Mouse (Mus musculus): ENCODE data around the gene Farp1. TPM values are rescaled to one million over a fixed set of nuclear protein-coding genes. Genes with fewer than 3 reads are reported as not detected.

The Farp1 gene
- total and polyA plus RNA-seq, 3 experiments = 6.4 to 11.1 (median 10.9) TPM

DNA sequence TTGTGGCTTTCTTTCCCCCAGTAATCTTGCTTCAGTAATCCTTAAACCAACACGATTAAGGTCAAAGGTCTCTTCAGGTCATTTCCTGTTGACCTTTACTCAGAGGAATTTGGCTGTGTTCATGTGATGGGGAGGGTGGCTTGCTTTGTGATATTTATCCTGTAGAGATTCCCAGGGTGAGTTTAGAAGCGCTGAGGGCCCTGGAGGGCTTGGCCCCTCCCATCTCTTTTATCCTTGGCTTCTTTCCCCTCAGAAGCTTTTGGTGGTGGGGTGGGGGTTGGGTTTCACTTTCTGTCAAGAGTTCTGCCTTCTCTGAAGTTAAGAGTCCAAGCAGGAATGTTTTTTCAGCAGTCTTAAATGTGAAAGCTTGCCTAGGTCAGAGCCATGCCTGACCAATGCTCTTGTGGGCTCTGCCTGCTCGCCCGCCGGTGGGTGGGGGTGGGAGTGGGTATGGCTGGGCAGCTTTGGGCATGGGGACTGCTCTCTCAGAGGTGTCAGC, 18.1 kb downstream of the Farp1 start:
- peaks cover 2% of the 10 kb centered on the region for H3K79me2 ChIP-seq (replicated peaks; ENCODE audit: control insufficient read depth, insufficient read depth, low read length)
- 20% methylated on average over 5 of the region's 5 CpGs for WGBS
- H3K9ac ChIP-seq (ENCODE audit: low read depth, low read length) = 0 out of 2 replicates have a peak overlapping the region, but pooled peaks have one; percentile 16
- no peak overlapping the region for H3K4me3 ChIP-seq
- intact Hi-C loops (cut with DNase I) = no loop called here
- DNase-seq = peak in 1 of 2 experiments; percentile 58
- H3K27ac ChIP-seq = peak overlapping the region; percentile 56
- H3K36me3 ChIP-seq (ENCODE audit: control insufficient read depth, insufficient read depth, low read length) = peaks cover 3% of the 10 kb centered on the region
- no peak for TF ChIP-seq CTCF (IDR thresholded peaks at IDR 0.05)
- TF ChIP-seq POLR2A (IDR thresholded peaks at IDR 0.05; ENCODE audit: insufficient read depth, low read depth, low read length) = no peak
- no peak for TF ChIP-seq EP300 (IDR thresholded peaks at IDR 0.05; ENCODE audit: insufficient read depth, low read depth, low read length)
- peaks cover 5% of the 10 kb centered on the region for H3K4me1 ChIP-seq (ENCODE audit: control insufficient read depth, insufficient read depth, low read length)
- no peaks in the 10 kb centered on the region for H3K27me3 ChIP-seq (ENCODE audit: control insufficient read depth, insufficient read depth, low read length)

- Histone ChIP-seq H3K79me2 (replicated peaks; ENCODE audit: control insufficient read depth, insufficient read depth, low read length) (peaks cover 2% of the 10 kb centered on the region), H3K27ac (no peak overlapping the region; the same call in 1 of the 2 replicates), H3K4me1 (ENCODE audit: control insufficient read depth, insufficient read depth, low read length) (peaks cover 7% of the 10 kb centered on the region), H3K36me3 (ENCODE audit: control insufficient read depth, insufficient read depth, low read length) (peaks cover 3% of the 10 kb centered on the region), H3K27me3 (ENCODE audit: control insufficient read depth, insufficient read depth, low read length) (no peaks in the 10 kb centered on the region), H3K9ac (ENCODE audit: low read depth, low read length) (no peak overlapping the region), H3K4me3 (no peak overlapping the region)
- no peak for DNase-seq
- WGBS = 87% methylated on average over 5 of the region's 5 CpGs
- intact Hi-C loops (cut with DNase I) = no loop called here
- TF ChIP-seq POLR2A (IDR thresholded peaks at IDR 0.05; ENCODE audit: insufficient read depth, low read depth, low read length) (no peak), CTCF (IDR thresholded peaks at IDR 0.05) (no peak), EP300 (IDR thresholded peaks at IDR 0.05; ENCODE audit: insufficient read depth, low read depth, low read length) (no peak)
Observed at GRCm38 (mm10) chr14:121054062-121054461, 19.1 kb downstream of the Farp1 start.

DNA sequence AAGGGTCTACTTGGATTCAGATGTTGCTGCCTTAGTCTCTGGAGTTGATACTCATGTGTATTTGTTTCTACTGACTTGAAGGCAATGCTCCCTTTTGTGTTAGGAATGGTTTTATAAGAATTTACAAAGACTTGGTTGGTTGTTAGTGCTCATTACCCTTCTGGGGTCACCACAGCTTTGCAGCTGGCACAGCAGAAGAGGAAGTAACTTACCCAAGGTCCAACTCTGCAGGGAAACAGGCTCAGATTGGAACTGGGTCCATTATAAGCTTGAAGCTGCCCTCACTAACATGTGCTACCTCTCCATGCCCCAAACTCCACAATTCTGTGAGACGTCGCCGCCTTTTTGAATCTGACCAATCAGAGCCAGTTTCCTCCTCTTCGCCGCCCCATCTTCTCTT, 22.8 kb downstream of the Farp1 start:
- Histone ChIP-seq H3K4me1 (ENCODE audit: control insufficient read depth, insufficient read depth, low read length) (peaks cover 14% of the 10 kb centered on the region), H3K9ac (ENCODE audit: low read depth, low read length) (no peak overlapping the region)
- intact Hi-C loops (cut with DNase I) = no loop called here

DNA sequence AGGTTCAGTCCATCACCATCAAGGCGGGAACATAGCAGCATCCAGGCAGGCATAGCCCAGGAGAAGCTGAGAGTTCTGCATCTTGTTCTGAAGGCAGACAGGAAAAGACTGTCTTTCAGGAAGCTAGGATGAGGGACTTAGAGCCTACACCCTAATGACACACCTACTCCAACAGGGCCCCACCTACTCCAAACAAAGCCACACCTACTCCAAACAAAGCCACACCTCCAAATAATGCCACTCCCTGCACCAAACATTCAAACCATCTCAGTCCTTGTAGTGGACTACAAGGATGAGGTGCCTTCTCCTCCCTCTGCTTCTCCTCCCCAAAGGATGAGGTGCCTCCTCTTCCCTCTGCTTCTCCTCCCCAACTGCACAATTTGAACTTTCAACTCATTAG, 23.5 kb downstream of the Farp1 start:
- Histone ChIP-seq H3K27ac (no peak overlapping the region; the same call in 1 of the 2 replicates), H3K4me3 (no peak overlapping the region), H3K4me1 (ENCODE audit: control insufficient read depth, insufficient read depth, low read length) (peaks cover 14% of the 10 kb centered on the region), H3K27me3 (ENCODE audit: control insufficient read depth, insufficient read depth, low read length) (no peaks in the 10 kb centered on the region), H3K79me2 (replicated peaks; ENCODE audit: control insufficient read depth, insufficient read depth, low read length) (peaks cover 2% of the 10 kb centered on the region), H3K9ac (ENCODE audit: low read depth, low read length) (no peak overlapping the region), H3K36me3 (ENCODE audit: control insufficient read depth, insufficient read depth, low read length) (no peaks in the 10 kb centered on the region)
- no peak for DNase-seq
- intact Hi-C loops (cut with DNase I) = no loop called here
- TF ChIP-seq EP300 (IDR thresholded peaks at IDR 0.05; ENCODE audit: insufficient read depth, low read depth, low read length) (no peak), CTCF (IDR thresholded peaks at IDR 0.05) (no peak), POLR2A (IDR thresholded peaks at IDR 0.05; ENCODE audit: insufficient read depth, low read depth, low read length) (no peak)
- WGBS = 100% methylated on average over 1 of the region's 1 CpGs

More for the DNA sequence above, 22.8 kb downstream of the Farp1 start:
- peaks cover 3% of the 10 kb centered on the region for H3K36me3 ChIP-seq (ENCODE audit: control insufficient read depth, insufficient read depth, low read length)
- DNase-seq = no peak
- no peak overlapping the region for H3K27ac ChIP-seq
- no peak for TF ChIP-seq EP300 (IDR thresholded peaks at IDR 0.05; ENCODE audit: insufficient read depth, low read depth, low read length)
- no peak overlapping the region for H3K4me3 ChIP-seq
- no peaks in the 10 kb centered on the region for H3K27me3 ChIP-seq (ENCODE audit: control insufficient read depth, insufficient read depth, low read length)
- H3K79me2 ChIP-seq (replicated peaks; ENCODE audit: control insufficient read depth, insufficient read depth, low read length) = peaks cover 2% of the 10 kb centered on the region
- WGBS = 95% methylated on average over 5 of the region's 5 CpGs

GRCm38 (mm10) chr14:121059266-121059665, 24.3 kb downstream of the Farp1 start:
- no peak for TF ChIP-seq CTCF (IDR thresholded peaks at IDR 0.05)
- TF ChIP-seq EP300 (IDR thresholded peaks at IDR 0.05; ENCODE audit: insufficient read depth, low read depth, low read length) = 0 out of 2 replicates have a peak, but pooled peaks have one; percentile 48
- peaks cover 2% of the 10 kb centered on the region for H3K79me2 ChIP-seq (replicated peaks; ENCODE audit: control insufficient read depth, insufficient read depth, low read length)
- no peak overlapping the region for H3K4me3 ChIP-seq
- H3K36me3 ChIP-seq (ENCODE audit: control insufficient read depth, insufficient read depth, low read length) = no peaks in the 10 kb centered on the region
- peaks cover 14% of the 10 kb centered on the region for H3K4me1 ChIP-seq (ENCODE audit: control insufficient read depth, insufficient read depth, low read length)
- H3K27ac ChIP-seq = peak overlapping the region; percentile 24; the same call in 1 of the 2 replicates
- no peaks in the 10 kb centered on the region for H3K27me3 ChIP-seq (ENCODE audit: control insufficient read depth, insufficient read depth, low read length)
- DNase-seq = peak; percentile 63 to 80
- 33% methylated on average over 10 of the region's 10 CpGs for WGBS
- no peak overlapping the region for H3K9ac ChIP-seq (ENCODE audit: low read depth, low read length)
- intact Hi-C loops (cut with DNase I) = no loop called here

DNA sequence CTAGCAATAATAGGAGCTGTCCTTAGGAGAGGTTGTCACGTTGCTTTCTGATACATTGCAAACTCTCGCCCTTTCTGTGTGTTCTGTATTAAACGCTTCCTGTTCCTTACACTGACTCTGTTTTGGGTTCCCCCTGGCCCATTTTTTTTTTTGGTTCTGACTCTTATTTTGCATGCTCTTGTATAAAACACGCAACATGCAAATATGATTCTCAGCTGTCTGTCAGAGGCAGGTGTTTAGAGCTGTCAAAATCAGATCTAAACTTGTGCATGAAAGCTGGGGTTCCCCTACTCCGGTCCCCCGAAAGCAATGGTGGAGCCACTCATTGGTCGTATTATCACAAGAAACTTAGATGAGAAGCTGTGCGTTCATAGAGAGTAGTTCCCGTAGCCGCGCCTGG, 25.5 kb downstream of the Farp1 start:
- Histone ChIP-seq H3K79me2 (replicated peaks; ENCODE audit: control insufficient read depth, insufficient read depth, low read length) (peaks cover 2% of the 10 kb centered on the region), H3K4me1 (ENCODE audit: control insufficient read depth, insufficient read depth, low read length) (peaks cover 14% of the 10 kb centered on the region), H3K27ac (no peak overlapping the region), H3K27me3 (ENCODE audit: control insufficient read depth, insufficient read depth, low read length) (no peaks in the 10 kb centered on the region), H3K4me3 (no peak overlapping the region), H3K9ac (ENCODE audit: low read depth, low read length) (no peak overlapping the region), H3K36me3 (ENCODE audit: control insufficient read depth, insufficient read depth, low read length) (no peaks in the 10 kb centered on the region)
- intact Hi-C loops (cut with DNase I) = no loop called here
- WGBS = 89% methylated on average over 11 of the region's 11 CpGs
- TF ChIP-seq POLR2A (IDR thresholded peaks at IDR 0.05; ENCODE audit: insufficient read depth, low read depth, low read length) = no peak
- no peak for TF ChIP-seq CTCF (IDR thresholded peaks at IDR 0.05)
- no peak for TF ChIP-seq EP300 (IDR thresholded peaks at IDR 0.05; ENCODE audit: insufficient read depth, low read depth, low read length)
- DNase-seq = no peak

Data from heart, adult 2 months (tissue).